Mouse (Mus musculus): Measurements from ENCODE around the gene Fam19a4. TPM values are rescaled to one million over a fixed set of nuclear protein-coding genes. Genes with fewer than 3 reads are reported as not detected.
A peak's percentile ranks its signal among the peaks of the same experiment; 100 is the strongest.
"Not testable (repeated sequence)": the region's sequence is repeated elsewhere in the genome, so short reads cannot be mapped to it uniquely, and the experiment has no call there.

The Fam19a4 gene
- total and polyA plus RNA-seq, 3 experiments = 0.11 to 1.6 (median 0.98) TPM

DNA sequence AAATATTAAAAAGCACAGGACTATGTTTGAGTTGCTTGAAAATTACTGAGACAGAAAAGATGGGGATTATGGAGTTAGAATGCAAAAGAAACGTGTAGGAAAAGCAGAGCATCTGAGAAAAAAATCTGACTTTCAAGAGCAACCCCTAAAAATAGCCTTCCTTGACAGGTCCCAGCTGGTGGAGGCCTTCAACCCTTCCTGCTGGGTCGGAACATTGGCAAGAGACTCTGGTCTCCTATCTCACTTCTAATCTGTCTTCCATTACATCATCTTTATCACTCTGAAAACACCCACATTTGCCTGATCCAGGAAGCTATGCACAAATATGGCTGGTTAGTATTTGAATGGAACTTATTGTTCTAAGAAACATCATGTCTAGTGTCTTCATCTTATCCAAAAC, 115.4 kb downstream of the Fam19a4 start:
- DNase-seq = peak; percentile 14

GRCm38 (mm10) chr6:96935776-96936175, 124.4 kb downstream of the Fam19a4 start:
- no peak for DNase-seq

- peak; percentile 5 for DNase-seq
Measured at GRCm38 (mm10) chr6:96909061-96909480, 151.1 kb downstream of the Fam19a4 start.

DNA sequence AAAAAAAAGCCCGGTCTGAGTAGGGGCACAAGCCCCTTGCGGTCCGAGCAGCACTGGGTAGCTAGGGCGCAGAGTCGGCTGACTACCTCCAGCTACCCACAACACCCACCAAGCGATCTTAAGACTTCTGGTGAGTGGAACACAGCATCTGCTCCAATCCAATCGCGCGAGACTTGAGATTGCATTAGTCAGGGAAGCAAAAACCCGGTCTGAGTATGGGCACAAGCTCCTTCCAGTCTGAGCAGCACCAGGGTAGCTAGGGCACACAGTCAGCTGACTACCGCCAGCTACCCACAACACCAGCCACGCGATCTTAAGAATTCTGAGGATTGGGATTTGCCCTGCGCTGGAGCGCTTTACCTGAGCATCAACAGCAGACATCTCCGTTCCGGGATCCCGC, 183.1 kb downstream of the Fam19a4 start:
- not testable (repeated sequence) for DNase-seq

GRCm38 (mm10) chr6:96876651-96877050, 183.6 kb downstream of the Fam19a4 start:
- not testable (repeated sequence) for DNase-seq

DNA sequence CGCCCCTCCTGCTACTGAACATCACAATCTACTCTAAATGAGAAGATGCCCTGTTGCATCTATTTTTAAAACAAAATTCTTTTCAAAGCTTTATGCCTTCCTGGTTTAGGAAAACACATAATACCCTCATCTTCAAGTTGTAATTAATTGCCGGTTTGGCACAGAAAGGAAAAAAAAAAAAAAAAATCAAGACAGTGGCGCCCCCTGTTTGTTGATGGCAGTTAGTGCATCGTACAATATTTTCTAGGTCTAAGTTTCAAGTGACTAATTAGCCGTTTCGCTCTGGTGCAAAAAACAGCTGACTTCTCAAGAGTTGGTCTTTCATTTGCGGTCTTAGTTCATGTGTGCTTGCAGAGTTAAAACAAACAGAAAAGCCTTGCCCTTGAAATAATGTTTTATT, 207.1 kb downstream of the Fam19a4 start:
- no peak for DNase-seq

DNA sequence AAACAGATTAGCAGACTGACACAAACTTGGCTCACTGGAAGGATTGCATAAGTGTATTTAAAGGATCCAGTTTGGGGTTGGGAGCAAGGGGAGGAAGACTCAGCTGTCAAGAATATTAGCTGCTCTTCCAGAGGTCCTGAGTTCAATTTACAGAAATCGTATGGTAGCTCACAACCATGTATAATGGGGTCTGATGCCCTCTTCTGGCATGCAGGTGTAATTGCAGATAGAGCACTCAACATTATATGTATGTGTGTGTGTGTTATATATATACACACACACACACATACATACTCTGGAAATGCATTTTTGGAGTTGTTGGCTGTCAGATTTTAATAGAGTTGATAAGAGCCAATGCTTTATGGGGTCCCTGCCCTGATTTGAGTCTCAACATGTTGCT, 216.3 kb downstream of the Fam19a4 start:
- no peak for DNase-seq

- no peak for DNase-seq
Measured at GRCm38 (mm10) chr6:96840634-96841033, 219.6 kb downstream of the Fam19a4 start.

DNA sequence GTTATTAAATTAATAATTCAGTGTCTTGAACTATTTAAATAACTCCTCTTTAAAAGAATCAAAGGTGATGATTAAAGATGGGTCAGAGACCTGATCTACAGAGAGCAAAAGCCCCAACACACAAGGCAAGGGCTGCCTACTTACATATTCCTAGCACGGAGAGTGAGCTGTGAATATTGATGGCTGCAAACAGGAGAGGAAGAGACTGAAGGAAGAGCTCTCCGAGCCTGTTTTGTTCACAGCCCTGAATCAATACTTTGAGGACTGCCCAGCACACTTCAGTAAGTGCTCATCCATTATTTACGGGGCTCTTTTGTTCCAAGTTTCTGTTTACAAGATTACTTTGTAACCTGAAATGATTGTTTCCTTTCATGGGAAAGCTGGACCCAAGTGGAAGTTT, 233.6 kb downstream of the Fam19a4 start:
- DNase-seq = no peak

DNA sequence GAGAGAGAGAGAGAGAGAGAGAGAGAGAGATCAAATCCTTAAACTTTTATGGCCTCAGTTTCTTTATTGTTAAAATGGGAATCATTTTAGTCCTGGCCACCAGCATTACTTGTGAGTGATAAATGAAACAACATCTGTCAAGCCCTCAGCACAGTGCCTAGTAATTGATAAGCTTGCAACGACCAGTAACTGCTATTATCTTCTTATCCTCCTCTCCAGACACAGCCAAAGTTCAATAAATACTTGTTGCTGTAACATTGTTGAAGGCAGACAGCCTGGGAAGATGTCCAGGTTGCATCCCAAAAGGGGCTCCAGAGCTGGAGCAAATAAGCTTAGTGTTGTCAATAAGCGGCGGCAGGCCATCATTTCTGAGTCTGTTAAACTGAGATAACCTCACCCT, 257.2 kb downstream of the Fam19a4 start:
- no peak for DNase-seq

- DNase-seq = no peak
Measured at GRCm38 (mm10) chr6:96798746-96799145, 261.5 kb downstream of the Fam19a4 start.

- no peak for DNase-seq
Measured at GRCm38 (mm10) chr6:96797451-96797850, 262.8 kb downstream of the Fam19a4 start.

Other genes starting within 250 kb of the Fam19a4 start
- gene Eogt, start 88.8 kb upstream of the Fam19a4 start, total RNA-seq (2021) = 10 to 100 TPM; 32.4 to 45.8 TPM
- 13.3 and 22.3 TPM in 2 replicates for gene Eogt, start 88.8 kb upstream of the Fam19a4 start, polyA plus RNA-seq (2012; rRNA removed)
- gene Tmf1, start 118.7 kb upstream of the Fam19a4 start, total RNA-seq (2021) = 10 to 100 TPM; 49.3 to 61.8 TPM
- gene Tmf1, start 118.7 kb upstream of the Fam19a4 start, polyA plus RNA-seq (2012; rRNA removed) = 1.9 and 2.4 TPM in 2 replicates
- 10 to 100 TPM; 60.0 to 66.6 TPM for gene Uba3, start 145.2 kb upstream of the Fam19a4 start, total RNA-seq (2021)
- 3.4 and 3.7 TPM in 2 replicates for gene Uba3, start 145.2 kb upstream of the Fam19a4 start, polyA plus RNA-seq (2012; rRNA removed)
- 100 to 1,000 TPM; 115 to 146 TPM for gene Arl6ip5, start 150.3 kb upstream of the Fam19a4 start, total RNA-seq (2021)
- 40.7 and 47.9 TPM in 2 replicates for gene Arl6ip5, start 150.3 kb upstream of the Fam19a4 start, polyA plus RNA-seq (2012; rRNA removed)
- gene Lmod3, start 192.3 kb upstream of the Fam19a4 start, total RNA-seq (2021) = not detected
- gene Lmod3, start 192.3 kb upstream of the Fam19a4 start, polyA plus RNA-seq (2012; rRNA removed) = not detected in 2 replicates